Mouse (Mus musculus): Measurements from ENCODE around the gene Acaca. TPM values are rescaled to one million over a fixed set of nuclear protein-coding genes. Genes with fewer than 3 reads are reported as not detected.

Acaca gene
- total RNA-seq, 2 experiments from 2014 or later, result 68.5 to 74.3 TPM

DNA sequence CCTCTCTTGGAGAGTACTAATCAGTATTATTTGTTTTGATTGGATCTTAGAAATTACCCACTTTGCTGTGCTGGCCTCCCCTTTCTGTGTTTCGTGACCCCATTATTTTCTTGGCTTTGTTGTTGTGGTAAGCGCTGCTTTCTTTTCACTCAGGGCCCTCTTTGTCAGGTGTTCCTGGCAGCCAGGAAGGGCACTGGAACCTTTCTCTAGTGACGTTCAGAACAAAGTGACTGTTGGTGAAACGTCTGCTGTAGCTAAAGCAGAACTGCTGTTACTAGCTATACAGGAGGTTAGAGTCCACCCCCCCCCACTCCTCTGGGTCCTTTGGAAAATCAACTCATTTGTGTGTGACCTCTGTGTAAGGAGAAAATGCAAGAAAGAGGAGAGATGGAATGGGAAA, 76.3 kb downstream of the Acaca start:
- DNase-seq (ENCODE audit: extremely low spot score in 1 of 2, low spot score in 1 of 2), result no peak

DNA sequence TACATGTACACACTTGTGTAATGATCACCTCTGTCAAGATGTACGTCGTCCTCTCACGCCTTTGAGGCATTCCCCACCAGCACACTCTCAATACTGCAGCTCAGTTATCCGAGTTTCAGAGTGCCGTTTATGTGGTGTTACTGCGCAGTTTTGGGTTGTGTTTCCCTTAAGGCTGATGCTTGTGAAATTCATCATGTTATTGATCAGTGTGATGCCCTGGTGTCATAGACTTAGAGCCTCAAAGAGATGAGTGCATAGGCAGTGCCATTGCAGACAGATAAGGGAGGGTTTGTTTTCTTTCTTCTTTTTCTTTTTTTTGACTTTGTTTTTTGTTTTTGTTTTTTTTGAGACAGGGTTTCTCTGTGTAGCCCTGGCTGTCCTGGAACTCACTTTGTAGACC, 81.4 kb downstream of the Acaca start:
- no peak for DNase-seq (ENCODE audit: extremely low spot score in 1 of 2, low spot score in 1 of 2)

DNA sequence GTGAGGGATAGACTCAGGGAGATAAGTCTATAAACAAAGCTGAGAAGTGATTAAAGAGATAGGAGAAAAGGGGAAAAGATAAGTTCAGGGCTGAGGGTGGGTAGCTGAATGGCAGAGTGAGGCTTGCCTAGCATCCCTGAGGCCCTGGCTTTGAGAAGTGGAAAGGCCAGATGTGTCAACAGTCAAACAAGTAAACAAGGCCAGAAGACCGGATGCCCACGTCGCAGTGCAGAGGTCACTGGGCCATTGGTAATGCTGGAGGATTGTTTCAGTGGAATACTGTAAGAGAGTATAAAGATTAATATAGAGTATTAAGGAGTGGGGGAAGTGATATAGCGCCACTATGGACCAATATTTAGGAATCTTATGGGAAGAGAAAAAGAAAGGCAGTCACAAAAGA, 89.5 kb downstream of the Acaca start:
- DNase-seq (ENCODE audit: extremely low spot score in 1 of 2, low spot score in 1 of 2), result no peak

DNA sequence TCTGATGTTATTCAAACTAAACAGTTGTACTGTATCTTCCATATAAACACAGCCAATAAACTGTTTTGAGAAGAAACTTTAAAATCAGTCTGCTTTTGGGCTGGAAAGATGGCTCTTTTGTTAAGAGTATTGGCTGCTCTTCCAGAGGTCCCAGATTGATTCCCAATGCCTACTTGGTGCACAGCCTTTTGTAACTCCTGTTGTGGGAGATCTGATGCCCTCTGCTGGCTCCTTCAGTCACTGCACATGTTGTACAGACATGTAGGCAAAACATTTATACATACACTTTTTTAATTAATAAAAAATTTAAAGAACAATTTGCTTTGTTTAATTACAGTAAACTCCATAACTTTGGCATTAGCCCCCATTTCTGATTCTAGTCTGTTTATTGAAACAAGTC, 114.1 kb downstream of the Acaca start:
- DNase-seq (ENCODE audit: extremely low spot score in 1 of 2, low spot score in 1 of 2), result peak in 1 of 2 experiments; percentile 55

DNA sequence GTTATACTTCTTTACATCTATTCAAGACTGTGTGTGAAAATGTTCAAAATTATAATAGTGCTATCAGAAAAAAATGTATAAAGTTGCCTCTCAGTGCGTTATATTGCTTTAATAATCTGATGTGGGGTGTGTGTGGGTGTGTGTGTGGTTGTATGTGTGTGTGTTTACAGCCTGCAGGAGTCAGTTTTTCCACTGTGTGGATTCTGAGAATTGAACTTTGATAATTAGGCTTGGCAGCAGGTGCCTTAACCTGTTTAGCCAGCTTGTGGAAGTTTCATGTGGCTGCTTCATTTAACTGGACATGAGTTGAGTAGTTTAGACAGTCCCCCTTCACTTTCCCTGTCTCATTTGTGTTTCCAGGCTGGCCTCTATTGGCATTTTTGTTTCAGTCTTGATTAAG, 117.9 kb downstream of the Acaca start:
- DNase-seq (ENCODE audit: extremely low spot score in 1 of 2, low spot score in 1 of 2), result no peak

DNA sequence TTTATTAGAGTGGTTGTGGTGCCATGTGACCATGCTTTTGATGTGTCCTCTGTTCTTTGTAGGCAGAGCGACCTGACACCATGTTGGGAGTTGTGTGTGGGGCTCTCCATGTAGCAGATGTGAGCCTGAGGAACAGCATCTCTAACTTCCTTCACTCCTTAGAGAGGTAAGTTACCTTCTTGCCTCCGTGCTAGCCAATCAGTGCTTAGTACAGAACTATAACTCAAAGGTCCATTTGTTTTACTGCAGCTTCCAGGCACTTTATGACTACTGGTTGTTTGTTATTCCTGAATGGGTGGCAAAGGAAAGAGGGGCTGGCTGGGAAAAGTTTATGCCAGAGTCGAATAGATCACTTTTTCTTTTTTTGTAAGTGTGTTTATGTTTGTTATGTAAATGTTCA, 121.7 kb downstream of the Acaca start:
- no peak for DNase-seq (ENCODE audit: extremely low spot score in 1 of 2, low spot score in 1 of 2)

DNA sequence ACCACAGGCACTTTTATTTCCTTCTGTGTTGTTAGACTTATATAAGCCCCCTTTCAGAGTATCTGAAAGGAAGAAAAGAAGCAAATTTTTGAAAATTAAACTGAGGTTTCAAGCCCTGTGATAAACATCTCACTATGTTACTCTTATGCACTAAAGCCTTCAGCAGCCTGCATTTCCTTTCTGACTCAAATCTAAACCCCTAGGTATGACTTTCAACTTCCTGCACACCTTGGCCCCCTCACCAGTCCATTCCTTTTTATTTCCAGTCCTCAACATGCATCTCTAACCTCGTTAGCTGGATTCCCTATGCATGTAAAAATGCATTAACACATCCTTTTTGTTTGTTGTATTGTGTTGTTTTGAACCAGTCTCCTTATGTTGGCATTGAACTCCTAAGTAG, 123.0 kb downstream of the Acaca start:
- no peak for DNase-seq (ENCODE audit: extremely low spot score in 1 of 2, low spot score in 1 of 2)

DNA sequence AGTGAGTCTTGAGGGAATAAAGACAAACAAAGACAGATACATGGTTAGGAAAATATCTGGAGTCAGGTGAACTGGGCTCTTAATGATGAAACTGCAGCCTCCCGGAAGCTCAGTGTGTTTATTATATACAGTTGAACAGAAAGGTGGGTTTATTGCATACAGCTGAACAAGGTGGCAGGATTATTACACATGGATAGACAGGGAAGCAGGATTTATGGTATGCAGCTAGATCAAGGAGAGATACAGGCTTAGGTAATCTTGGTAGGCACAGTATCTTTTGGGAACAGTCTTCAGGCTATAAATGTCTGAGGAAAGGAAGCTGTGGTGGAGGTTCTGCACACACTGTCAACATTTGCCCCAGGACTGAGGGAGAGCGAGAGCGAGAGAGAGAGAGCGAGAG, 126.4 kb downstream of the Acaca start:
- DNase-seq (ENCODE audit: extremely low spot score in 1 of 2, low spot score in 1 of 2), result no peak

DNA sequence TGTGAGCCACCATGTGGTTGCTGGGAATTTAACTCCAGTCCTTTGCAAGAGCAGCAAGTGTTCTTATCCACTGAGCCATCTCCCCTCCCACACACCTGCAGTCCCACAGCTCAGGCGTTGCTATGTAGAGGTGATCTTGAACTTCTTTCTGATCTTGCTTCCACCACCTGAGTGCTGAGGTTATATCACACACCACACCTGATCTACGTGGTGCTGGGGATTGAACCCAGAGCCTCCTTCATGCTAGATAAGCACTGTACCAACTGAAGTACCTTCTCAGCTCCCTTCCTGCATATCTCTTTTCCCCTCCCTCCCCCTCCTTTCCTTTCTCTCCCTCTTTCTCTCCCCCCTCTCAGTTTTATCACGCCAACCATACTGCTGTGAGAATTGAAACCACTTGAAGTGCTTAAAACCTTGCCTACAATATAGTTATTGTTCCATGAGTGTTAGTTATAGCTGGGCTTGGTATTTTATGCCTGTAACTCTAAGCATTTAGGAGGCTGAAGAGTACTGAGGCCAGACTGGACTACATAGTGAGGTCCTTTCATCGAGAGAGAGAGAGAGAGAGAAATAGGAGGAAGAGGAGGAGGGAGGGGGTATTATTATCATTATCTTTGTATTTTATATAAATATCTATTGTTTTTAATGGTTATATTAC, 128.7 kb downstream of the Acaca start:
- no peak for DNase-seq (ENCODE audit: extremely low spot score in 1 of 2, low spot score in 1 of 2)

DNA sequence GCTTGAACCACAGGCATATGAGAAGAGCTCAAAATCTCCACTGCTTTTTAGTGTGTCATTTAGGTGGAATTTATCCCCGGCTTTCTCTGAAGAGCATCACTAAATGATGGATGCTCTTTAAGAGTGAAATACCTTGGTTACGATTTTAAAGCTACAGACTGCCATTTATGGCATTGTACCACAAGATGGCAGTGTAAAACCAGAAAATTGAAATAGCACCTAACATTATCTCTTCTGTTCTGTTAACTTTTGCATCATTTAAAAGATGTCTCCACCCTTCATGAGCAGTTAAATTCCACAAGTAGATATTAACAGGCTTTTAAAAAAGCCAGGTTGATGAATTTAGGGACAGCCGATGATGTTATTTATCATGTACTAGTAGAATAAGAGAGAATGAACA, 135.0 kb downstream of the Acaca start:
- DNase-seq (ENCODE audit: extremely low spot score in 1 of 2, low spot score in 1 of 2), result no peak

DNA sequence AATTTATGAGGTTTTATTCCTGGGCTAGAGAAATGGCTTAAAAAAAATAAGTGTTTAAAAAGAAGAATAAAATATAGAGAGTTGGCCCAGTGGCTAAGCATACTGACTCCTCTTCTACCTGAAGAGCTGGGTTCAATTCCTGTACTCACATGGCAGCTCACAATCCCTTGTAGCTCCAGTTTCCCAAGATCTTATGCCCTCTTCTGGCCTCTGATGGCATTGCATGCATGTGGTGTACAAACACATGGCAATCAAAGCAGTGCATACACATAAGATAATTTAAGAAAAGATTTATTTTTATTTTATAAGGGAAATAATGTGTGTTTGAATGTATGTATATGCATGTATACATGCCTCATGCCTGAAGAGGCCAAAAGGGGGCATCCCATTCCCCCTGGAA, 138.6 kb downstream of the Acaca start:
- DNase-seq (ENCODE audit: extremely low spot score in 1 of 2, low spot score in 1 of 2), result no peak

DNA sequence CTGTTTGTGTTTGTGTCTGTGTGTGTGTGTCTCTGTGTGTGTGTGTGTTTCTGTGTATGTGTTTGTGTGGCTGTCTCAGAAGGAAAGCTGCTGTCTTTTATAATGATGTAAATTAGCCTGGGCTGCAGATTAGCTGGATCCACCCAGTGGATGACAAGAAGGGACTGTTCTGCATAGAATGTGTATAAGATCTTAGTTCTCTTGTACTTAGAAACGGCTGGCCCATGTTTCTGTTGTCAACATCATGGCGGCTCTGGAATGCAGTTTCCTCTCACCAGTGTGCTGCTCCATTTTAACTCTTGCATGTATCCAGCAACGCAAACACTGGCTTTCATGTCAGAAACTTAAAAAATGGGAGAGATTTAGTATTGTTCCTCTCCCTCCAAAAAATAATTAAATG, 141.0 kb downstream of the Acaca start:
- no peak for DNase-seq (ENCODE audit: extremely low spot score in 1 of 2, low spot score in 1 of 2)

DNA sequence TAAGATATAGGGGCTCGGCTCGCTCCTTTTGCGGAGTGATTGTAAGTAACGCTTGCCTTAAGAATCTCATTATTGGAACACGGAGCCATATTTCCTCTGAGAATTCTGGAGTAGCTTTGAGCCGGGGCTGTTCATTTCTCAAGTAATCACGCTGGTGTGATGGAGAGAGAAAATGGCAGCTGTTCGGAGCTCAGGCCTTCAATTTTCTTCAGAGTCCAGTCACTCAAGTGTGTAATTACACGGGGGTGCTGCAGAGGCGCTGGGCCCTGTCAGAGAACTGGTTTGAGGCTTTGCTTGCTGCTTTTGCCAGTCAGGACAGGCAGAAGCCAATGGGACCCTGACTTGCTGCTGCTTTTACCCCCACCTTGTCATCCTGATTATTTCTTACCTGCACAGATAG, 142.5 kb downstream of the Acaca start:
- DNase-seq (ENCODE audit: extremely low spot score in 1 of 2, low spot score in 1 of 2), result no peak

DNA sequence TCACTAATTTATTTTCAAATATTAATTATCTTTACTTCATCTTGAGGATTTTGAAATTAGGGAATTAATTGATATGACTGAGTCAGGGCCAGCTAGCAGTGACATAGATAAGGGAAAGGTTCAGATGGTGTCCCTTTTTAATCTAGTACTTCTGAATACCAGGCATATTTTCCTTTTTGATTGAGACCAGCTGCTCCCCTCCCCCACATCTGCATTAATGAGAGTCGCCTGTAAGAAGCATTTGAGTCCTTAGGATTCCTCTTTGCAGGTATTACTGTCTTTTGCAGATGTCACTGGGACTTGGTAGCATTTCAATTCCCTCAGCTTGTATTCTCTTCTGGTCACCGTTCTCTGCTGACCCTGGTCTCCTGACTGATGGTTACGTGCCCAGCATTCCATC, 143.1 kb downstream of the Acaca start:
- no peak for DNase-seq (ENCODE audit: extremely low spot score in 1 of 2, low spot score in 1 of 2)

DNA sequence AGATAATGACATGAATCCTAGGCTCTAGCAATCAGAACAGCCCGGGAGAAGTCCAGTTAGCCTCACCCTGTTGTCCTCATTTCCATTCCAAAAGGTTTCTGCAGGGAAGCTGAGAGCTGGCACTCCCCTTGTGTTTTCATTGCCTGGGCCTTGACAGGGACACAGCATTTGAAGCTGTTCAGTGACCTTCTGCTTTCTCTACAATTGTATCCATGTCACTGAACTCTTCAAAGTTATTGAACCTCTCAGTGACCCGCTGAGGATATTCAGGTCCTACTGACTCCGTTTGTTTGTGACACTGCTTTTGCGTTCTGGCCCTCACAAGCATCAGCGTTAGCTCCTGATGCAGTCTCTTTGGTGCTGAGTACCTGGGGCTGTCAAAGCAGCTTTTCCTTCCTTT, 147.5 kb downstream of the Acaca start:
- DNase-seq (ENCODE audit: extremely low spot score in 1 of 2, low spot score in 1 of 2), result no peak

DNA sequence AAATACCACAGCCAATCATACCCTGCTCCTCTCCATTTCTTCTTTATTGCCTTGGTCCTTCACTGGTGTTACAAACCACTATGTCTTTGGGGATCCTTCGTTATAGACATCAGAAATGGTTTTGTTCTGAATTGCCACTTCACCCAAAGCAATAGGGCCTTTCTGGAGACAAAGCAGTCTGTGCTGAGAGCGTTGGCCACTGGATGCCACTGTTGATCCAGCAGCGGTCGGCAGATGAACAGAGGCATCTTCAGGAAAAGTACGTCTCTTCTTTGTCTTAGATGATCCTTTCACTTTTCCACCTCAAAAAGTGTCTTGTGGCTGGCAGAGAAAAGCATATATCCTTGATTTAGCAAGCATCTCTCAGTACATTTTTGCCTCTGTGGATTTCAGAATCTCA, 151.8 kb downstream of the Acaca start:
- DNase-seq (ENCODE audit: extremely low spot score in 1 of 2, low spot score in 1 of 2), result no peak

DNA sequence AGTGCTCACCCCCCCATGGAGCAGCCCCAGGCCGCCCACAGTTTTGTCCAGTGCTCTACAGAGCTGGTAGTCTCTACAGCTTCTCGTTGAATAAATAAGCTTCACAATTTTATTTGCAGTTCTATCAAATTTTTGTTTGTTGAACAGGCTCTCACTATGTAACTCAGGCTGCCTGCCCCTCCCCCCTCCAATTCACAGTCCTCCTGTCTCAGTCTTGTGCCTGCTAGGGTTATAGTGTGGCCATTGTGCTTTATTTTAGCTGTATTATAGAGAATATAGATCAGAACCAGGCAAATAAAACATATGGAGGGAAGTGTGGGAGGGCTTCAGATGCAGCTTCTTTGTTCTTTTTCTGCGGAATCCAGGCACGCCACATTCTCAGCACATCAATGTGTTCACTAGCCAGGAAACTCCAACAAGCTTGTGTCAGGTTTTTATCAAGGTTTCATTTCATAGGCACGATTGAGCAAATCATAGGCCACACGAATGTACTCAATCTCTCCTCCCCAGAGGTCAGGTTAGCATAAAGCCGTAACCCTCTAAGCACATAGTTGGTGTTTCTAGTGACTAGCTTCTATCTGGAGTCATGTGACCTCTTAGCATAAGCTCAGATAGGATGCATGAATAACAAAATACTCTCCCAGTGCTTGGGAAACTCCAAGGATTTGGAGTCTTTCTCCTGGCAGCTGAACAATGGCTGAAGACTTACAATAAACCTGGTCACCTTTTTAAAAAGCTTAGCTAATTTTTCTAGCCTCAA, 153.7 kb downstream of the Acaca start:
- DNase-seq (ENCODE audit: extremely low spot score in 1 of 2, low spot score in 1 of 2), result no peak

DNA sequence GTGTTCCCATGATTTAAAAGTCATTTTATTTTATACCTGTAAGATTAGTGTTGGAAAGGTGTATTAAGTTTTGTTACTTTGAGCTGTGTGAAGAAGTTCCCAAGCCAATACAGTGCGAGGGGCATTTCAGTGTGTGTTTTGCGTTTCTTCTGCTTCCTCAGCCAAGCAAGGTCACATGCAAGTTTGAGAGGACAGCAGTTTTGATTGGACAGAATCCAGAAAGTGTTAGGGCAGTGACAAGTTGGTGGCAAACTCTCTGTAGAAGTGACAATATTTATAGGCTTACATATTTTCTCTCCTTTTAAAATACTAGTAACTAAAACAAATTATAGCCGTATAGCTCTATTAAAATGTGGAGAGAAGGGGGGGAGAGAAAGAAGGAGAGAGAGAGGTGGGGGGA, 161.3 kb downstream of the Acaca start:
- no peak for DNase-seq (ENCODE audit: extremely low spot score in 1 of 2, low spot score in 1 of 2)

DNA sequence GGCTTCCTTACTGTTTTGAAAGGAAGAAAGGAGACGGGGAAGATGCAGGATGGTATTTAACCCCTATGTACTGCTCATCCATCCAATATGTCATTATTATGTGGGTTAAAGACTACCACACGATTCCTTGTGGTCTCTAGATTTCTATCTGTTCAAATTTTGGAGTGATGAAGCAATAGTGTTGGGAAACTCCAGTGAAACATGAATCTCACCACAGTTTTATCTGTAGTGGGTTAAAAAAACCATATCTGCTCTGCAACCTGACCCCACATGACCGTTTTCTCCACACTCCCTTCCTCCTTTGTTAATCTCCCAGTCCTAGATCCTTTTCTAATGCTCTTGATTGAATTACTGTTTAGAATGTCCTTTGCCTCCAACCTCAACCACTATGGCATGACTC, 163.1 kb downstream of the Acaca start:
- no peak for DNase-seq (ENCODE audit: extremely low spot score in 1 of 2, low spot score in 1 of 2)

DNA sequence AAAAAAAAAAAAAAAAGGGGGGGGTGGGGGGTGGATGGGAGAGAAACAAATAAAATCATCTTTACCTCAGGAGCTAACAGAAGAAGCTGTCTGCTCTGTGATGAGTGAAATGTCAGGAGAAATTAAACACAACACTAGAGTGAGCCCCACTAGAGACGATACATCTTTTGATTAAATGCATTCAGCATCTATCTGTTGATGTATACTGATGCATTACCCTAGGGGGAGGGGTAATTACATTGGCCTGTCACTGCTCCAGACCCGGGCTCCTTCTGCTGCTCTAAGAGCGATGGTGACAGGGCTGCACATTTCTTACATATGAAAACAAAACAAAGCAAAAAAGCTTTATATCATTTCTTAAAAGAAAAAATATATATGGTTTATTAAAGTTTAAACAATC, 163.8 kb downstream of the Acaca start:
- no peak for DNase-seq (ENCODE audit: extremely low spot score in 1 of 2, low spot score in 1 of 2)

DNA sequence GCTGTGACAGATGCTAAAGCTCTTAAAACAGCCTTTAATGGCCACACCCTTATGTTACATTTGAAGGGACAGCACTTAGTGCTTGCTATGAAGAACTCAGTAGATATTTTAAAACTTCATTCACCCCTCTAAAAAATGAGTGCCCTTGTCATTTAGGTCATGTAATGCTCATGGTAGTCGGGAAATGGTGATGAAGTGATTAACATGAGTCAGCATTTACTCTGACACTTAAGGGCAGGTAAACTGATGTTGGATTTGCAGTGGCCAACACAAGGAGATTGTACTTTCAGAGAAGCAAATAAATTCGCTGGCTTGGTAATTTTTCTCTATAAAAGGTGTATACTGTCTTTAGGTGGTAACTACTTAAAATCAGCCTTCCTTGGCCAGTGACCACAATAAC, 166.9 kb downstream of the Acaca start:
- no peak for DNase-seq (ENCODE audit: extremely low spot score in 1 of 2, low spot score in 1 of 2)

DNA sequence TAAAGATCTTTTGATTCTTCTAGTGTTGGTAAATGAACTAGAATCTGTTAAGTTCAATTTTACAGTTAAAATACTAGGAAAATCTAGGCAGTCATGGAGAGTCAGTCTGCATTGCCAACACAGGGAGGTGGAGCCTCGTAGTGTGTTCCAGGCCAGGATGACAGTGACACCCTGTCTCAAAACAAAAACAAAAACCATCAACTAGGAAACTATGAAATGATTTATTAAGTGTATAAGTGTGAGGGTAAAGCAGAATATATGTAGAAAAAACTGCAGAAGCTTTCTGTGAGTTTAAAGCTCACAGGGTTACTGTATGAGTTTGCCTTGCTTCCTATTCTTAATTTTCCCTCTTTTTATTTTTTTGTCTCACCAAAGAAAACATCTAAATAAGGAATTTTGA, 176.0 kb downstream of the Acaca start:
- no peak for DNase-seq (ENCODE audit: extremely low spot score in 1 of 2, low spot score in 1 of 2)

Measured in layer of hippocampus, postnatal 25 days (tissue).